Mouse (Mus musculus) adrenal gland, adult 2 months (tissue): Measurements from ENCODE around the gene Emb. TPM values are rescaled to one million over a fixed set of nuclear protein-coding genes. Genes with fewer than 3 reads are reported as not detected.
A peak's percentile ranks its signal among the peaks of the same experiment; 100 is the strongest.

ENCODE experiments used
- DNase-seq: peaks from one replicate; pipeline ENCODE4 v3.0.0; 2021
- polyA plus RNA-seq: library from polyadenylated mRNA; depleted of rRNA; stranded (reverse); fragments of >200 nt; gene quantifications from 2 replicates; pipeline ENCODE4 v1.2.3, GENCODE M21; 2012
- total RNA-seq, 2 experiments: library from RNA; stranded (reverse); gene quantifications; 2 replicates each; pipeline ENCODE4 v1.2.3; 2021

Gene Emb
- total and polyA plus RNA-seq, 3 experiments = 25.2 to 55.3 (median 52.4) TPM

DNA sequence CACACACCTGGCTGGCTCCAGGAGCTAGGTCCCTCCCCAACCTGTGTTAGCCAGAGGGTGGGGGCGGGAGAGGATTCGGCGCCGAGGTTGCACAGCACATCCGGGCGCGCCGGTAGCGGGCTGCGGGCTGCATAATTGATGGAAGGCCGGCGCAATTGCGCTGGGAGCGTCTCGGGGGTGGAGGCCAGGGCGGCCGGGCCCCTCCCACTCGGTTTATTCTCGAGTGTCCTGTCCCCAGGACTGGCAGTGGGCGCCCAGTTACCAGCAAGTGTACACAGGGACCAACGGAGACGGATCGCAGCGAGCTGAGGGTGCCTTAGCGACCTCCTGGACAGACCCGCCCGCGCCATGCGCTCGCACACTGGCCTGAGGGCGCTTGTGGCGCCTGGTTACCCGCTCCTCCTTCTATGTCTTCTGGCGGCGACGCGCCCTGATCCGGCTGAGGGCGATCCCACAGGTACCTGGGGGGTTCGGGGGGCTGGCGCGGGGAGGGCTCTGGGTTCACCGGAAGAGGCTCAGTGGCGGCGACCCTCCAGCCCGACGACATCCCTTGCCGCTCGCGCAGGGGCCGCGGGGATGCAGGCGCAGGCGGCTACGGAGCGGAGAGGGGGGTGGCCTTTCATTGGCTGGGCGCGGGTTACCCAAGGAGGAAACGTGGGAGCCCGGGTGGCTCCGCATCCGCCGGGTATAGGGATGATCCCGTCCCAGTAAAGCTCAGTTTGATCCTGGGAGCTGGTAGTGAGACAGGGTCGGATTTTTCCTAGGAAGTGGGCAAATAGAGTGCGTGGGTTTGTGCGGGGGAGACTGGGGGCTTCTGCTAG lies 12.4 kb downstream of the Emb start, which contains the start of gene Gm17509:
TSS of gene Gm17509 (minus strand) at position 575 of the 821 bp plus-strand sequence.
- DNase-seq = peak; percentile 74

DNA sequence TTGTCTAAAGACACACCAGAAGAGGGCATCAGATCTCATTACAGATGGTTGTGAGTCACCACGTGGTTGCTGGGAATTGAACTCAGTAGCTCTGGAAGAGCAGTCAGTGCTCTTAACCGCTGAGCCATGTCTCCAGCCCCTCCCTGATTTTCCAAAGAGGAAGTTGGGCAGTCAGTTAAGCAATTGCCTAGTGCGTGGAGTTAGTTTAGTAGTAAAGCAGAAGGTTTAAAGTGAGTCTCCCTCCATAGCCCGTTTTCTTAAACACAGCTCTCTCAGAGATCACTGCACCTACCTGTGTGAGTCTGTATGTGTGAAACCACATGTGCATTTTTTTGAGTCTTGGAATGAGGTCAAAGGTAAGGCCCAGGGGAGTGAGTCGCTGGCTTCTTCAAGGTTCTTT lies 14.8 kb downstream of the Emb start:
- no peak for DNase-seq

DNA sequence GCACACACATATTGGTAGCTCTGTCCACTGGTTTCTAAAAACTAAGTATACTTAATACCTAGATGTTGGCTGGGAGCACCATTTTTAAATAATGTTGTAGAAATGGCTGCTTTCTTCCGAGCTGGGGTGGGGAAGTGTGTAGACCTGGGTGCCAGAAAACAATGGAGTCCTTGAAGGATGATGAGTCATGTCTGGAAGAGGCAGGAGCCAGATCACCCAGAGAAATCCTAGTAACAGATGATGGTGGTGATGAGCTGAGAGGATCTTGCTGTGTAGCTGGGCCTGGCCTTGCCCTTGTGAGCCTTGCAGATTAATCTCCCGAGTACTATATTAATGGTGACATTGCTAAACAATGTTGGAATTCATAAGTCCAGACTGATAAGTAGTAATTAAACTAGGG lies 16.6 kb downstream of the Emb start:
- no peak for DNase-seq

DNA sequence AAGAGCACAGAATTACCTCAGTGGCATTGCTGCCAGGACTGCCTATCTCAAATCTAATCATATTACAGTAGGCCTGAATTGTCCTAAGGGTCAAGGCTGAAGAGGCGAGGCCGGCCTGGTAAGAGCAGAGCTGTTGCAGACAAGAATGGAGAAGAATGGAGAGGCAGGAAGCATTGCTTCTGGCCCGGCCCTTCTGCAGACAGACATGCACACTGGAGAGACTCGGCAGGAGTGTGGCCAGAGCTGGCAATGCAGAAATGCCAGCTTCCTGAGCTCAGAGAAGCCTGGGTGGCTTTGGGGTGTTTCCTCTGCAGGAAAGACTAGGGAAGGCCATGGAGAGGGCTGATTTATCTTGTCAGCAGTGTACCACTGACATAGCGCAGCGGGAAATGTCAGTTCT lies 17.2 kb downstream of the Emb start:
- peak; percentile 38 for DNase-seq

DNA sequence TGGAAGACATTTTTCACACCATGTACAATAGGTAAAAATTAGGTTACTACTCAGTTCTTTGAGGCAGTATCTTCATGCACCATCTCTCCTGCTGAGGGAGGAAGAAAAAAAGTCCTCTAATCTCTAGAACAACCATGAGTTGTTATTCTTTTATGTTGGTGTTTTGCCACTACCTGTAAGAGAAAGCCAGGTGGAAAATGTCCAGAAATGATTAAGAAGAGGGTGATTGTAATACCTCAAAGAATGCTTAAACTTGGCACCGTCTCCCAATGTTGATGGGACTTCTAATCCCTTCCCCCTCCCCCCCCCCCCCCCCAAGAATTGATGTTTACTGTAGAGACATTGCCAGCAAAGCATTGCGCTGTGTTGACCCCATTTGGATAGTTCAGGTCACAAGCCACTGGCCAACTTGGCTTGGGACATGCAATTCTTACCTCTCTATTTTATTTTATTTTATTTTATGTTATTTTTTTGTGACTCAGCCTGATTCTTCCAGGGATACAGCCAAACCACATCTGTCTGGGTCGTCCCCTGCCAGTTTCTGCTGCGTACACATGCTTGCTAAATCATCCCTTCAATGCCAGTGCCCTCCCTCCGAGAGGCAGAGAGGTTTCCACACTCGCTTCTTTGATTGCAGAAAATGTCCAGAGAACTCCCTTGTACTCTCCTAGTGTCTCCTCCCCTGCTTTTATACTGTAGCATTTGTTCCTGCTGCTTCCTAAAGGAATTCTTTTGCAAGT lies 22.2 kb downstream of the Emb start:
- DNase-seq = peak; percentile 66

DNA sequence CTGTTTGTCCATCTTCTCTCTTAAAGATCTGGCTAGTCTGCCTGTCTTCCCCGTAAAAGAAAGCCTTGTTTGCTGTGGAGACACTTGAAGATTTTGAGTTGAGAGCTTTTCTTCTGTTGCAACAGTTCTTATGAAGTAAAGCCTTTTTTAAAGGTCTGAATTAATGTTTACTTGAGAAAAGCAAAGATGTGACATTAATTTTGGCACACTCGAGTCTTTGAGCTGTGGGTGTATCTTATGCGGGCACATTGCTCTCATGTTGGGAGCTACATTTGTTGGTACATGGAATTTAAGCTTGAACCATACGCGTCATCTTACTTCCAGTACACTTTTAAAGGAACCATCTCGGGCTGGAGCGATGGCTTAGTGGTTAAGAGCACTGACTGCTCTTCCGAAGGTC lies 25.5 kb downstream of the Emb start:
- DNase-seq = no peak

DNA sequence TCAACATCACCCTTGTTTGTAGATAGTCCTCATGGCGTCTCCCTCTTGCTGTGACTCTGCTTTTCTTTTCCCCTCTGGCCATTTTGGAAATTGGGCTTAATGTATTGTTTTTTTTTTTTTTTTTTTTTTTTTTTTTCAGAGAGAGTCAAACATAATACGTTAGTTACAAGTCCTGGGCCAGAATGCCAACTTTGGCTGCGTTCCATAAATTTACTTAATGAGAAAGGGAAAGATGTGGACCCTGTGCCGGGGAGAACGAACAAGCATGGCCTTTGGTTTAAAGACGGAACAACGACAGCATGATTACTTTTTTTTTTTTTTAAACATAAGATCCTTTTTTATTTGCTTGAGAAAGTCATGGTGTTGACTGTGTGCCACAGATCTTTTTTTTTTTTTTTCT lies 26.1 kb downstream of the Emb start:
- DNase-seq = no peak

DNA sequence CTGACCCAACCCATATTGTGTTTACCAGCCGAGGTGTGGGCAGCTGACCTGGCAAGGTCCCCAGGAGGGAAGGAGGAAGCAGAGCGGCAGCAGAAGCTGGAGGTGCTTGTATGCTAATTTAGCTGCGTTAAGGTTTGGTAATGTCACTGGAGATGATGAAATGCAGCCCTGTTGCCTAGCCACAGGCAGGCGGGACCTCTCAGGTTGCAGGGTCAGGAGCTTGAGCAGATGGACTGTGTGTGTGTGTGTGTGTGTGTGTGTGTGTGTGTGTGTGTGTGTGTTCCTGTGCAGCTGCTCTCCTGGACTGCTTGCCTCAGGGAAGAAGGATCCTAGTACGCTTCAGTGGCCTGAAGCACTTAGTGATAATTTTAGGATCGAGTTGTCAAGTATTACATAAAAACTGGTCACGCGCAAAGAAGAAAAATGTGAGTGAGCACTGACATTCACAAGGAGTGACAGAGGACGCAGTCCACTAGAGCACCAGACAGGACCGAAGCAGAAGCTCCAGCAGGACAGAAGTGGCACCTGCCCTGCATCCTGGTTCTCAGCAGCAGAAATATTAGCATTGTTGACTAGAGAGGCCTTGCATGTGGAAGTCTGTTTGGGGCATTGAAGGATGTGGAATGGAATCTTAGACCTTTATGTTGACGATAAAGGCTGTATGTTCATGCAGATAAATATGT lies 27.3 kb downstream of the Emb start:
- peak; percentile 40 for DNase-seq

DNA sequence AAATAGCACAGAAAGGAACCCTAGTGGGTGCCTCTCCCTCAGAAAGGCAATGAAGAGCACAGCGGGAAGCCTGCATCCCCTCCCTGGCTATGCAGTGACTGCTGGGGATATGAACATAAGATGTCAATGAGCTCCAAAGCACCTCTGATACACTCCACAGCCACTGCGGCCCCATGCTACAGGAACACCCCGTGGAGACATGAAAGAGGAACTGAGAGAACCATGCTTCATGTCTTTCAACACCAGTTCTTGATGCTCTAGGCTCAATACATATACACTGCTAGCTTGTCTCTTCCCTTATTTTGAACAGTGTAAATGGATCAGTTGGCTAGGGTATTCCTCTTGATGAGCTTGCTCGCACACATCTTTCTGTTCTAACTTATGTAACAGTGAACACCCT lies 28.8 kb downstream of the Emb start:
- DNase-seq = no peak

DNA sequence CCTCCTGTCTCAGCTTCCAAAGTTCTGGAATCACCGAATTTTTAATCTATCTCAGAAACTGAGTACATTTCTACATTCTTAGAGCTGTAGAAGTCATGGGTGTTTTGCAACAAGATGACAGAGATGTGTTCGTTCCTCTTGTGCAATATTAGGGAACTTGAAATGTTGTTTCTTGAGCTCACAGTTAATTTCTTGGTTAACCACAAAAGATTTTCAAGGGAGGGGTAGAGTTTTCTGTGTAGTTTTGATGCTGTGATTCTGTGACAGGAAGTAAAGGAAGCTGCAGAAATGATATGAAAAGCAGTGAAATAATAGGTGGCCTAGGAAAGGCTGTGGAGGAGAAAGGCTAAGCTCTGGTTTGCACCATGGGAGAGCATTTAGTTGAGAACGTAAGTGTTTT lies 33.7 kb downstream of the Emb start:
- DNase-seq = no peak

DNA sequence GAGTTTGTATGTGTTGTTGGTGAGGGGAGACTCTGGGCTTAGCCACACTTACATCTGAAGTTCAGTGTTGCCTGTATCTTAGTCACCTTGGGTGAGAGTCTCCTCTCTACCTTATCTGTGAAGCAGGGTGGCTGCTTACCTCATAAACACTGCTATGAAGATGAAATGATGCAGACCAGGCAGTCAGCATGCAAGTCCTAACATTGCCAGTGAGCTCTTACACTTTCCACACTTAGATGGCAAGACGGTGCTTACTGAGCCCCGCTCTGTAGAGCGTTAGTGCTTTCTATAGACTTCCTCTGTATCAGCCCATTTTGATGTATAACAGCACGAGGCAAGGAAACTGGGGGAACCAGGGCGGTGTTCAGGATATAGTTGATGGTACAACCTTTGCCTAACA lies 34.3 kb downstream of the Emb start:
- DNase-seq = no peak

DNA sequence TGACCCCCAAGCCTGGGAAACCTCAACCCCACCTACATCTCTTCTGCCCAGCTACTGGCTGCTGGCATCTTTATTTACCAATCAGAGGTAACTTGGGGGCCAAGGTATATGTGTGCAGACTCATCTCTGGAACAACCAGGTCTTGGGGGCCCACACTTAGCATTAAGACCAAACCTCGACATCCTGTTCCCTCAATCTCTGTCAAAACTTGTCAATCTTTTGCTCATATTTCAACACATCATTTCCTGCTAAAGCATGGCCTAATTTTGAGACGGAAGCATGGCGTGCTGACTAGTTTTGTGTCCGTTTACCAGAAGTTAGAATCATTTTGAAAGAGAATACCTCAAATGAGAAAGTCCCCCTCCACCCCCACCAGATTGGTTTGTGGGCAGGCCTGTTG lies 52.4 kb downstream of the Emb start:
- no peak for DNase-seq

DNA sequence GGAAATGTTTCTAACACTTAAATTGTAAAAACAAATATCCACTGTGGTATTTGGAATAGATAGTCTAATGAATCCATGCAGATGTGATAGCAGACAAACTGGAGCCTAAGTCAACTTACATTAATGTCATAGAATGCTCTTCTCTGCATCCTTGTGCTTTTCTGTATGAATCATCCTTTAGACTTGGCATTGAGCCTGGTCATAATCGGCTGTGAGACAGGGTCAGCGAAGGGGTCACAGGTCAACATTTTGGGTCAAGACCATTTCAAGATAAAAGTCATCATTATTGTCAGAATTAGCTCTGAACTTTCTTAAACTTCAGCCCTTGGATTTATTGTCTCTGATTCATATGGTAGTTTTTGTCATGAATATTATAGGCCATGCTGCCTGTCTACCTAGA lies 57.8 kb downstream of the Emb start:
- peak; percentile 70 for DNase-seq

DNA sequence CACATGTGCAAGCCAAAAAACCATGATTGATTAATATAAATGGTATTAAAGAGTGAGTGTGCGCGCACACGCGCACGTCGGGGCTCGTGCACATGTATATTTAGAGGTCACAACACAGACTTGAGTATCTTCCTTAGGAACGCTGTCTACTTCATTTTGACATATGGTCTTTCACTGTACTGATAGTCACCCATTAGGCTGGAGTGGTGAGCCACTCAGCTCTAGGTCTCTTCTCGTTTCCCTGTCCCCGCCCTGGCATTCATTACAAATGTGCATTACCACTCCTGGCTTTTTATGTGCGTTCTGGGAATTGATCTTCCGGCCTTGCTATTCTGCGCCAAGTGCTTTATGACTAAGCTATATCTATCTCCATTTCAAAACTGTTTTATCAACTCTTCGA lies 59.6 kb downstream of the Emb start:
- no peak for DNase-seq

DNA sequence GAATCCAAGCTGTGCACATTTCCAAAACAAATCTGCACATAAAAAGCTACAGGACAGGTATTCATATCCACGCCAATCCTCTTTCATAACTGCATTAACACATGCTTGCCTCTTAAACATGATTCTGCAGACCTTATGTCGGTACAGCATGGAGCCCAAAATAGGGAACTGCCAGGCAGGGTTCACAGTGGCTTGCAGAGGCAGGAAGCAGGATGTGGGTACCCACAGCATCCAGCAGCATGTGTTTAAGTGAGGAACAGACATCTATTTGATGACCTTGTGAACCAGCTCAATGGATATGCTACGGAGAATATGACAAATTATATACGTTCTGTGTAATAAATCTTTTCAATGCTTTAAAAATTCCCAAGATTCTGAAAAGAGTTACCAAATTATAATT lies 75.7 kb downstream of the Emb start:
- no peak for DNase-seq

DNA sequence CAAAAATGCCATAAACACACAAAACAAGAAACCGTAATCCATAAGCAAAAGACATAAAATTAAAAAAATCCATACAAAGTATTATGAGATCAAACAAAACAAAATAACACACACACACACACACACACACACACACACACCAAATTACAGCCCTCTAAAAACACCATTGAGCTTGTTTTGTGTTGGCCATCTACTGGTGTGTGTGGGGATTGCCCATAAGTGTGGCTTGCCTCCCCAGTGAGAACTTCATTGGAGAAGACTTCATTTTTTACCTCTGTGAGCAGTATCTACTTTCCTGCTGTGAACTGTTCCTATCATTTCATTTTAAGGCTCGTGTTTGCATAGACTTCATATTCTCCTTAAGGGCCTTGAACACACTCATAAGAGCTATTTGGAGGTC lies 78.6 kb downstream of the Emb start:
- DNase-seq = no peak

DNA sequence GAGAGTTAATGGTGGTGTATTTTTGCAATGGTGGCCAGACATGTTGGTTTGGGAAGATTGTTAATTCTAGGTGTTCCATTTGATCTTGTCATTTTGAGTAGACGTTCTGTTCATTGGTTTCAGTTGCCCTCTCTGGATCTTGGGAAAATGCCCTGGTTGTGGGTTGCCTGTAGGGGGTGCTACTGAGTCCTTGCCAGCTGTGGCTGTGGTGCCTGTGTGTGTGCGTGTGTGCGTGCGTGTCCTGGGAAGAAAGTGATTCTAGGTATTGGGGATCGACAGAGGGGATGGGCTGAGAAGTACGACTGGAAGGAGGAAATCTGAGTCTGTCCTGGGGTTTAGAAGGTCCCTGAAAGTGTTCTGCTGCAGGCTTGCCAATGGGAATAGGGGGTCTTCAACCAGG lies 79.1 kb downstream of the Emb start:
- DNase-seq = no peak

DNA sequence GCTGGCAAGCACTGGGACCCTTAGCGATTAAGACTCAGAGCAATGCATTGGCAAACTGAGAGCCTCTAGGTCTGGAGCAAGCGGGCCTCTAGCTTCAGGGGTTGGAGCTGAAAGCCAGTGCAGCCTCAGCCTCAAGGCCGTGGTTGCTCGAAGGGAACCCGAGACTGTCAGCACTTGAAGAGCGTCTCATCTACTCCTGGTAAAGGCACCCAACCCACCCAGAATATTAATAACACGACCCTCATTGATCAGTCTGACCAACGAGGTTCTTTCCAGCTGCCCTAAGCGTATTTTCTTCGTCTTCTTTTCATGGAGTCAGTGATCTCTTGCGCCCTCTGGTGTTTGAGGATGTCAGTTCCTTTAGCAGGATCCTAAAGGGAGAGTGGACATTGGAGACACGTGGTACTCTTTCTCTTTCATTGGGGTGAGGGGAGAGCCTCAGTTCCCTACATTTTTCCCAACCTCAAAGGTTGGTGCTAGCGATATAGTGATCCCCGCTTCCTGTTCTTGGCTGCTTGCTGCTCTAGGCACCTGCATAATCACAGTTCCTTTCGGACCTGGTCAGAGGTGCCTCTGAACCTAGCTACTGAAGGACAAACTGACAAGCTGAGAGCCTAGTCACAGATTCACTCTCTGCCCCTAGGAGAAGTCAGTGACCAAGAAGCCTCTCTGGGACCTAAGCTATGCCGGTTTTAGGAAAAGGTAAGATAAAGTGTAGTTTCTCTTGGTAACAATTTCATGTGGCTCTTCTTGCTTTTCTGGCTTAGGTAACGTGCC lies 81.3 kb downstream of the Emb start:
- DNase-seq = peak; percentile 57

DNA sequence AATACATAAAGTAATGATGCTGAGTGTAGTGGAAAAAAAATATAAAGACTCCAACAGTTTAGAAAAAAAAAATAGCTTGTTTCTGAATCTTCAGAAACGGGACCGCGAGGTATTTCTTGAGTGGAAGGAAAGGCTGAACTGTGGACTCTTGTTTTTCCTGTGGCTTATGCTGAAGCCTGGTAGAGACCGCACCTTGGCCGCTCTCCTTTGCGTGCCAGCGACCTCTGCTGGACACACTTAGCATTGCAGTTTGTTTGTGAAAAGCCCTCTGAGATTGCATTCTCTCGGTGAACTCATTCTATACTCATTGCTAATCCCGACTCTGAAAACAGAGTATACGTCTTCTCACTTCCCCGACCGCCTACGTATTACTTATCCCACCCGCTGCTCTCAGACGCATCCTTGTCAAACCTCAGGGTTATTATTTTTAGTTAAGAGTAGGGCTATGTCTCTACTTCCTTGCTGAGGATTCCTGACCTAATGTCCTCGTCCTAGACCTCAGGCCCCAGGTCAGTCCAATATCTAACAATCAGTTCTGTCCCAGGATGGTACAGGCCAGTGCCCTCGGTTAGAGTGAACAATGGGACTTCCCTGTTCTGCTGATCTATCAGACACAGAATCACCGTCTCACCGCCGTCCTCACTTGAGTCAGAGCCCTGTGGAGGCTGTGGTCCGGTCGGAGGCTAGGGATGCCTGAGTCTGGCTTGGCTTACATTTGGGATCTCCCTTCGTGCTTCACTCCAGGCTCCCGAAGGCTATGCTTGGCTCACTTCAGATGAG lies 103.3 kb downstream of the Emb start:
- DNase-seq = peak; percentile 64
